Mouse (Mus musculus) heart, embryonic 10.5 days (tissue): ENCODE measurements at regions not wholly inside any gene's neighbourhood (a gene's known extent, or its start where the extent isn't known, plus 50 kb on each side); places are given as distances from the start of the nearest gene placed in this dataset.

ENCODE experiments used
- DNase-seq: peaks from one replicate; pipeline ENCODE4 v3.0.0-alpha.2; 2017; ENCODE audit warnings: low spot score
- H3K27ac ChIP-seq: fragments of 300-500 bp; sonication (generic); 2 replicates; pipeline ENCODE4 v1.5.1; 2016; ENCODE audit warnings: mild to moderate bottlenecking
- H3K27me3 ChIP-seq: fragments of 300-500 bp; sonication (generic); 2 replicates; pipeline ENCODE4 v1.6.1; 2016; ENCODE audit warnings: mild to moderate bottlenecking; ENCODE audit not compliant: poor library complexity, insufficient read depth, severe bottlenecking
- H3K36me3 ChIP-seq: fragments of 300-500 bp; sonication (generic); 2 replicates; pipeline ENCODE4 v1.6.1; 2016; ENCODE audit warnings: mild to moderate bottlenecking, moderate library complexity
- H3K4me1 ChIP-seq: fragments of 300-500 bp; sonication (generic); 2 replicates; pipeline ENCODE4 v1.6.1; 2016; ENCODE audit warnings: mild to moderate bottlenecking
- H3K4me3 ChIP-seq: fragments of 300-500 bp; sonication (generic); 2 replicates; pipeline ENCODE4 v1.5.1; 2016; ENCODE audit warnings: mild to moderate bottlenecking, moderate library complexity
- H3K9me3 ChIP-seq: fragments of 300-500 bp; sonication (generic); 2 replicates; pipeline ENCODE4 v1.6.1; 2016; ENCODE audit warnings: mild to moderate bottlenecking, moderate library complexity
- WGBS: fragments of 180-500 bp; shearing (Covaris S2); methylation state at CpG from one replicate; pipeline ENCODE4 v1.1.7; 2016; 5-methylcytosine and 5-hydroxymethylcytosine counted together

DNA sequence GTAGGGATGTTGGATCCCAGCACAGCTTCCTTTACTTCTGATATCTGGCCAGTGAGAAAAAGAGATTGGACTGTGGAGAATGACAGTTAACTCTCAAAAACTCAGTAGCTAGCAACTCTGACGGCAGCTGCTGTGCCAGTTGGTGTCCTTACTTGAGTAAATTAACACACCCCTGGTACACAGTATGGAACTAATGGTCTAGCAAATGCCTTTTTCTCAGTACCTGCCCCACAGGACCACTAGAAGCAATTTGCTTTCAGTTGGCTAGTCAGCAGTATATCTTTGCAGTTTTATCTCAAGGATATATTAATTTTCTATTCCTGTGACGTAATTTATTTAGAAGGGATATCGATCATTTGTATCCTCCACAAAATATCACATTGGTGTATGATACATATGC, 157.6 kb downstream of the Ahr start:
- no peaks in the 10 kb centered on the region for H3K27me3 ChIP-seq
- DNase-seq = no peak
- no peaks in the 10 kb centered on the region for H3K36me3 ChIP-seq
- H3K27ac ChIP-seq = no peak overlapping the region
- WGBS = 68% methylated on average over 3 of the region's 3 CpGs
- no peaks in the 10 kb centered on the region for H3K9me3 ChIP-seq
- H3K4me3 ChIP-seq = no peak overlapping the region
- no peaks in the 10 kb centered on the region for H3K4me1 ChIP-seq

DNA sequence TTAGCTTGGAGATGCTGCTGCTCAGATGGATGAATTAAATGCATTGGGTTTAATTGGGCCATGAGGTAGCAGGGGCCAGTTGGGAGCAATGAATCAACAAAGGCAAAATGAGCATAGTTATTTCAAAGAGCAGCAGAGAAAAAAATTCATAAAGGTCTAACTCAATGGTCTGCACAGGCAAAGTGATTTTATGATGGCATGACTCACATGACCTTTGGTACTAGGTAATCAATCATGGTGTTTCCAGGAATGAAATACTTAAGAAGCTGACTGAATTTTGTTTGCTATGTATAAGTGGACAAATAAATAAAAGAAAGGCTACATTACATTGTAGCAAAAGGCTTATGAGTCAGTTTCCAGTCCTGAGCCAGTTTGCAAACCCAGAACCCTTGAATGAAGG, 158.5 kb downstream of the Ahr start:
- Histone ChIP-seq H3K4me3 (no peak overlapping the region), H3K27ac (no peak overlapping the region), H3K4me1 (no peaks in the 10 kb centered on the region), H3K27me3 (no peaks in the 10 kb centered on the region), H3K36me3 (no peaks in the 10 kb centered on the region), H3K9me3 (no peaks in the 10 kb centered on the region)
- no peak for DNase-seq

GRCm38 (mm10) chr12:35357901-35358300, 176.9 kb downstream of the Ahr start:
- 84% methylated on average over 2 of the region's 2 CpGs for WGBS
- H3K27ac ChIP-seq = no peak overlapping the region
- DNase-seq = no peak

DNA sequence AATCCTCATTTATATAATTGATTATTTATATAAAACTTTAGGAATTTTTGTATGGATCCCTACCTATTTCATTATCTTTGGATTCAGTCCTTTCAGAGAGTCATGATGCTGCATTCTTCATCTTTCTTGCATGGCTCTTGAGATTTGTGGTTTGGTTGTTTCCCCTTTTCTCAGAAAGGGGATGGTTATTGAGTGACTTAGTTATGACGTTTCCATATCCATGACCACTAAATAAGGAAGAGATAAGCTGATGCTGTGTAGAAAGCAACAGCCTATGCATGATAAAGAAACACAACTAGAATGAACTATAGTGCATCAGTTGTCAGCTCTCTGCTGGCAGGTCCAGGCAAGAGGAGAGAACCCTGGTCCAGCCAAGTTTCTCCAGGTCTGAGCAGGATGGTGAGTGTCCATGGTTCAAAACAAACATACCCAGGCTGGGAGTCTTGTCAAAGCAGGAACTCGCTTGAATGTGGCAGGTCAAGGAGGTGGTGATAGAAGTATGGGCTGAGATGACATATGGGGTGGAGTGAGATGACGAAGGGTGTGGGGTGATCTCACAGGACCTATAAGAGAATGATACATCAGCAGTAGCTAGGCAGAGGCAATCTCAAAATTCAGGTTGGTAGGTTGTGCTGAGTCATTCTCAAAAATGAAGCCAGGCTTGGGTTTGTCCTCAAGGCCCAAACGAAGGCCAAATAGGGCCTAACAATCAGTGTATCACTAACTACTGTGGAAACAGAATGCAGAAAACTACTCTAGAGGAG, 196.5 kb downstream of the Ahr start:
- no peak for DNase-seq
- no peaks in the 10 kb centered on the region for H3K4me1 ChIP-seq
- no peaks in the 10 kb centered on the region for H3K36me3 ChIP-seq
- no peak overlapping the region for H3K27ac ChIP-seq
- no peaks in the 10 kb centered on the region for H3K9me3 ChIP-seq
- no peaks in the 10 kb centered on the region for H3K27me3 ChIP-seq
- H3K4me3 ChIP-seq = no peak overlapping the region
- 76% methylated on average over 4 of the region's 4 CpGs for WGBS

More at GRCm38 (mm10) chr12:35357901-35358300, 176.9 kb downstream of the Ahr start:
- Histone ChIP-seq H3K9me3 (no peaks in the 10 kb centered on the region), H3K27me3 (no peaks in the 10 kb centered on the region), H3K4me3 (no peak overlapping the region), H3K36me3 (no peaks in the 10 kb centered on the region), H3K4me1 (no peaks in the 10 kb centered on the region)

DNA sequence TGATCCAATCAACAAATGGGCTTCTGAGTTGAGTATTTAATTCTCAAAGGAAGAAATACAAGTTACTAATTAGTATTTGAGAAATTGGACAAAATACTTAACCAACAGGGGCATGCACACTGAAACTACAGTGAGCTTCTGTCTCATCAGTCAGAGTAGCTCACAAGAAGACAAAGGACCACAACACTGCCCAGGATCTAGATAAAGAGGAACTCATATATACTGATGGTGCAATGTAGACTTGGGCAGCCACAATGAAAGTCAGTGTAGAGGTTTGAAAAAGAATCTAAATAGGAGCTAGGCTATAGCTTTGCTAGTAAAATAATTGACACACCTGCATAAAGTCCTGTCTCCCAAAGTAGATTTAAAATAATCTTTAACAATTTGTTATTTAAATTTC, 198.5 kb downstream of the Ahr start:
- H3K9me3 ChIP-seq = no peaks in the 10 kb centered on the region
- no peaks in the 10 kb centered on the region for H3K27me3 ChIP-seq
- no peak overlapping the region for H3K27ac ChIP-seq
- DNase-seq = no peak
- no peaks in the 10 kb centered on the region for H3K4me1 ChIP-seq
- H3K4me3 ChIP-seq = no peak overlapping the region
- no peaks in the 10 kb centered on the region for H3K36me3 ChIP-seq

- 71% methylated on average over 10 of the region's 10 CpGs for WGBS
- no peak overlapping the region for H3K4me3 ChIP-seq
- no peaks in the 10 kb centered on the region for H3K4me1 ChIP-seq
These were observed 200.3 kb downstream of the Ahr start for GRCm38 (mm10) chr12:35334344-35335075.

GRCm38 (mm10) chr12:35331303-35331702, 203.5 kb downstream of the Ahr start:
- H3K9me3 ChIP-seq = no peaks in the 10 kb centered on the region
- no peaks in the 10 kb centered on the region for H3K4me1 ChIP-seq
- no peaks in the 10 kb centered on the region for H3K27me3 ChIP-seq
- H3K27ac ChIP-seq = no peak overlapping the region
- H3K4me3 ChIP-seq = no peak overlapping the region
- no peaks in the 10 kb centered on the region for H3K36me3 ChIP-seq
- 91% methylated on average over 3 of the region's 3 CpGs for WGBS
- no peak for DNase-seq

More at GRCm38 (mm10) chr12:35334344-35335075, 200.3 kb downstream of the Ahr start:
- Histone ChIP-seq H3K27me3 (no peaks in the 10 kb centered on the region), H3K9me3 (no peaks in the 10 kb centered on the region), H3K27ac (no peak overlapping the region), H3K36me3 (no peaks in the 10 kb centered on the region)
- DNase-seq = no peak

DNA sequence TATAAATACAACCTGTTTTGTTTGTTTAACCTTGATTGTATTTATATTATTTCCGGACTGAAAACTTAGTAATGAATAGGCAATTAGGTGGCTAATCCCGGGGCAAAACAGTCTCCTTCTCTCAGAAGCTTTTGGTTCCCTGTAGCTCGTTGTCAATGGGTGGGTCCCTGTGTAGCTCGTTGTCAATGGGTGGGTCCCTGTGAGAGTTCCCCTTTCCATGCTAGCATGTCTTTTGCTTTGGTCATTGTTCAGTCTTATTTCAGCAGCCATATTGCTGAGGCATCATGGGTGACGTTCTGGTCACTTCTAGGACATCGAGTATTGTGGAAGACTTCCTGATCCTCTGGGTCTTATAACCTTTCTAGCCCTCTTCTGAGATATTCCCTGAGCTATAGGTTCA, 205.1 kb downstream of the Ahr start:
- Histone ChIP-seq H3K4me3 (no peak overlapping the region), H3K4me1 (no peaks in the 10 kb centered on the region), H3K9me3 (no peaks in the 10 kb centered on the region), H3K36me3 (no peaks in the 10 kb centered on the region), H3K27me3 (no peaks in the 10 kb centered on the region), H3K27ac (no peak overlapping the region)
- 78% methylated on average over 6 of the region's 6 CpGs for WGBS
- DNase-seq = no peak

GRCm38 (mm10) chr12:35319571-35319970, 215.3 kb downstream of the Ahr start:
- Histone ChIP-seq H3K27me3 (no peaks in the 10 kb centered on the region), H3K4me1 (no peaks in the 10 kb centered on the region), H3K27ac (no peak overlapping the region), H3K4me3 (no peak overlapping the region), H3K36me3 (no peaks in the 10 kb centered on the region), H3K9me3 (no peaks in the 10 kb centered on the region)
- DNase-seq = no peak
- 82% methylated on average over 4 of the region's 4 CpGs for WGBS

GRCm38 (mm10) chr12:35317046-35317445, 217.8 kb downstream of the Ahr start:
- 60% methylated on average over 3 of the region's 3 CpGs for WGBS
- no peak overlapping the region for H3K27ac ChIP-seq

GRCm38 (mm10) chr12:35314035-35314434, 220.8 kb downstream of the Ahr start:
- DNase-seq = no peak
- no peaks in the 10 kb centered on the region for H3K27me3 ChIP-seq
- H3K4me3 ChIP-seq = no peak overlapping the region
- H3K4me1 ChIP-seq = peaks cover 5% of the 10 kb centered on the region; the same call in 1 of the 2 replicates
- WGBS = 87% methylated on average over 2 of the region's 2 CpGs
- no peak overlapping the region for H3K27ac ChIP-seq
- no peaks in the 10 kb centered on the region for H3K9me3 ChIP-seq
- no peaks in the 10 kb centered on the region for H3K36me3 ChIP-seq

More at GRCm38 (mm10) chr12:35317046-35317445, 217.8 kb downstream of the Ahr start:
- DNase-seq = no peak
- no peaks in the 10 kb centered on the region for H3K27me3 ChIP-seq
- H3K4me1 ChIP-seq = peaks cover 5% of the 10 kb centered on the region; the same call in 1 of the 2 replicates
- H3K4me3 ChIP-seq = no peak overlapping the region
- no peaks in the 10 kb centered on the region for H3K9me3 ChIP-seq
- no peaks in the 10 kb centered on the region for H3K36me3 ChIP-seq

DNA sequence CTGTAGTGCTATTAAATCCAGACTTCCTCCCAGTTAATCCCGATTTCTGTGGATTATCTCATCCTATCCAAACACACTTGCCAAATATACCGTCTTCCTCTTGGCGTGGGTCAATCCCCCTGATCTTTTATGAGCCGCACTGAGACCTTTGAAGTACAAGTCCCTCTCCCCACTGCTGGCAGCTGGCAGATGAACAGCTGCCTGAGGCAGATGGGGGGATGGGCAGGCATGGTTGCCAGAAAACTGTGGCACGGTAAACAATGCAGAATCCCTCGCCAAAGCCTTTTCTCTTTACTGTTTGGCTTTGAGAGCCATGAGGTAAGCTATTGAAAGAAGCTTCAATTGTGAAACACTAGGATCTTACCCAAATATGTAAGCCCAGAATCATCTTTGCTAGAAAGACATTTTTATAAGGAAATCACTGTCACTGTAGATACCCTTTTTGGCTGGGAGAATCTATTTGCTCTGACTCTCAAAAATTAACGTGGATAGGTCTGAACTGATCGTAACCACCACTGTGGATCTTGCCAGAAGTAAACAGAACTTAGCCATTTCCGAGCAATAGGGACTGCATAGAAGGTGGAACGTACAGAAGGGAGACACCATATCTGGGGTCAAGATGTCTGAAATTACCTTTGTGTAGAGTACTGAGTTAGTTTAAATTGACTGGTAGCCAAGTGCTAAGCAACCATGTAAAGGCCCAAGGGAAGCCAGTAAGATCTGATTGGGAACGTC, 221.5 kb downstream of the Ahr start:
- H3K4me3 ChIP-seq = no peak overlapping the region
- H3K27me3 ChIP-seq = no peaks in the 10 kb centered on the region
- 57% methylated on average over 11 of the region's 11 CpGs for WGBS
- peaks cover 5% of the 10 kb centered on the region; the same call in 1 of the 2 replicates for H3K4me1 ChIP-seq
- DNase-seq = no peak
- no peaks in the 10 kb centered on the region for H3K9me3 ChIP-seq
- no peaks in the 10 kb centered on the region for H3K36me3 ChIP-seq
- no peak overlapping the region for H3K27ac ChIP-seq

- no peak for DNase-seq
- no peaks in the 10 kb centered on the region for H3K9me3 ChIP-seq
- H3K27me3 ChIP-seq = no peaks in the 10 kb centered on the region
- no peak overlapping the region for H3K4me3 ChIP-seq
- H3K4me1 ChIP-seq = peaks cover 5% of the 10 kb centered on the region; the same call in 1 of the 2 replicates
- no peaks in the 10 kb centered on the region for H3K36me3 ChIP-seq
- H3K27ac ChIP-seq = no peak overlapping the region
These were observed 226.3 kb downstream of the Ahr start for GRCm38 (mm10) chr12:35308537-35308936.
